Mouse (Mus musculus) monocyte, adult 5-6 weeks (primary cell): ENCODE data around the gene Hmcn2. TPM values are rescaled to one million over a fixed set of nuclear protein-coding genes. Genes with fewer than 3 reads are reported as not detected.

Experiments used
- ATAC-seq: fragments of 153-309, 156-312 bp; replicated peaks from 2 replicates; pipeline ENCODE4 v1.8.0; 2017; ENCODE audit warnings: mild to moderate bottlenecking; ENCODE audit not compliant: low TSS enrichment, insufficient number of reproducible peaks, severe bottlenecking, poor library complexity, low FRiP score
- total RNA-seq: library from RNA; stranded (forward); fragments of 200-1000, 200-491, 200-594 nt; gene quantifications from 3 replicates; pipeline ENCODE4 v1.2.3, GENCODE M21; 2017

The Hmcn2 gene
- total RNA-seq, 1 experiment from 2014 or later, result not detected

DNA sequence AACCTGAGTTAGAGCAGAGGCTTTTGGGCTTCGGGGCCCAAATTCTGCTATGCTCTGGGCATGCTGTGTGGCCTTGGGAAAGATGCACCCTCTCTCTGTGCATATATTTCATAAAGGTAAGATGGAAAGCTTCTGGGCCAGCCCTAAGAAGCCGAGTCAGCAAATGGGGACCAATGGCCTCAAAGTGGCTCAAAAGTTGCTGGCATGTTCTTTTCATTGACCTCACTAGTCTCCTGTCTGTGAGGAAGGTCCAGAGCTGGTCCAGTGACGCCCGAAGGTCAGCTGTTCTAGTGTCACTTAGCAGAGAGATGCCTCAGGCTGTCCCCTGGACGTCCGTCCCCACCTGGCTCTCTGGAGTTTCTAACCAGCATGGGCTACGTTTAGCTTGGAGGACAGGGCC, 154.6 kb downstream of the Hmcn2 start:
- no peak for ATAC-seq

DNA sequence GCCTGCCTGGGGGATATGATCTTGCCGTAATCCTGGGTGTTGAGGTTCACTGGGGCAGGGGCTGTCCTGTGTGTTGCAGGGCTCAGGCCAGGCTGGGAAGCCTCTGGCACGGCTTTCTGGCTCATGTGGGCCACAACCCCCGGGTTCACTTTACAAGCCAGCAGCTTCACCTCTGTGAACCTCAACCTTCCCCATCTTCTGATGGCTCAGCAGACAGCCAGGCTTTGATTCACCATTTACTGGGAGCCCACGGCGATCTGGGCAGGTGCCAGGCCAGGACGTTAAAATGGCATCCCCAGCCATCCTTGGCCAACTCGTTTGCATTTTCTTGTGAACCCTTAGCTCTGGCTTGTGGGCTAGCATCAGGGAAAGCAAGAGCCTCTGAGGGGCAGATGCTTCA, 155.3 kb downstream of the Hmcn2 start:
- ATAC-seq, result no peak

DNA sequence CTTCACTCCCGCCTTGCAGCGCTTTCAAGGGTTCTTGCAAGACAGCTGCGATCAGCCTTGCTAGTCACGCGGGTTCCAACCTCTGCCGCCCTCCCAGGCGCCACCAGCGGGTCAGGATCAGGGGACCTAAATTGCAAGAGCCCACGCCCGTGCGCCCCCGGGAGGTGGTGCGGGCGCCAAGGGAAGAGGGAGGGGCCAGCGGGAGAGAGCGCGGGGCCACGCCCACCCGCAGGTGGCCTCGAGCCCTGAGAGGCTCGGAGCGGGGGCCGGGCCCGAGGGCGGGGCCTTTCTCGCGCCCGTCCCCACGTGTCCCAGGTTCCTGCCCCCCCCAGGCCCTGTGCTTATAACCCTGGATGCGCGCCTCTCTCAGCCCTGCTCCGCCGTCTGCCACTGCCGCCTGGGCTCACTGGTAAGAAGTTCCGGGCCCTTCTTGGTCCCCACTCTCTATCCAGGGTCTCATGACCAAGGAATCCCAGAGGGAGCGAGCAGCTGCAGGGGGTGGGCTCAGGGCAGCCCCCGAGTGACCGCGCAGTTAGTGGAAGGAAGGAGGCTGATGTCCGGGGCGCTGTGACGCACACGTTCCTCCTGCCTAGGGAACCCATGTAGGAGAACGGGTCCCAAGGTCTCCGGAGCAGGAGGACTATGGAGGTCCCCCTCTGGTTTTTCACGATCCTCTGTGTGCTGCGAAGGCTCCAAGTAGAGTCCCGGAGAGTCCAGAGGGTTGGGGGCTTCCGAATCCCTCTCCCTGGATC, 155.9 kb downstream of the Hmcn2 start, which contains the start of gene Ass1:
Gene Ass1 (plus strand): TSS at position 277 of the 752 bp plus-strand sequence.
- peak; percentile 53 for ATAC-seq

DNA sequence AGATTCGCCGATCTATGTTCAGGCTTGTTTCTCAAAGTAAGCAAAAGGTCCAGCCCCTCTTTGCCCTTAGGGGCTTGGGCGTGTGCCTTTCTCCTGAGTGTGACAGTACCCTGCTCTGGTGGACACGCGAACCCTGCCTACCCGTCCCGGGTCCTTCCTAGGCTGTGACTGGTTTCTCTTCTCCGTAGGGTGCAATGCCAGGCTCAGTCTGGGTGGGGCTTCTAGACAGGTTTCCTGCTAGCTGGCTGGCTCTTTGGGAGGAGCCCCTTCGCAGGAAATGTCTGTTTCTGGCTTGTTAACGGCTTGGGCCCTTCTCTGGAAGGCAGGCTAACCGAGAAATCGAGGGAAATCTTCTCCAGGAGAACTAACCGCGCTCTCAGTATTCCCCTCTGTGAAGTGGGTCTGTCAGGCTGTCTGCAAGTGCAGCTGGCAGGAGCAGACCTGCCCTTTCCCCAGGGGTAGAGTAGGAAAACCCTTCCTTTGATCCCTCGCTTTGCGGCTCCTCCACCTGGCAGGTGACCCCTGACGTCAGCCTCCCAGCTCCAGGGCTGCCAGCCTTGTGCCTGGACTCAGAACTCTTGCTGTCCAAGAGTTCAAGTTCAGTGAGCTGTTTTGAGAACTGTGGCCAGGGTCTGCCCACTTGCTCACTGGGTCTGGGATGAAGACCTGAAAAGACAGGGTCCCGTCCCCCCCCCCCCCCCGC, 156.6 kb downstream of the Hmcn2 start:
- no peak for ATAC-seq

DNA sequence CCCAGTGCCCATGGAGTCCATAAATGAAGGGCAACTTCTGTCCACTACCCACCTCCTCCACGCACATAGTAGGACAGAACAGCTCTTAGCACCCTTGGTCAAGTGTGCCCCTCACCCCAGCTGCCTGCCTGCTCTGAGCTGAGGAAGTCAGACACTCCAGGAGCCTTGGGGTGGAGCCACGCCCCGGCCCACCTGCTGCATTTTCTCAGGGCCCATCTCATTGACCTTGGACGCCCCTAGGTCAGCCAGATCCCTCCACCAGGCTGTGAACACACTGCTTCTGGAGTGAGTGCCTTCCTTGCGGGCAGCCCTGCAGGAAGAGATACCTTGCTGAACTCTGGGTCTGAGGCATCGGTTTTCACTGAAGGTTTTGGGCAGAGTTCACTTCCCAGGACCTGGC, 157.4 kb downstream of the Hmcn2 start:
- no peak for ATAC-seq

DNA sequence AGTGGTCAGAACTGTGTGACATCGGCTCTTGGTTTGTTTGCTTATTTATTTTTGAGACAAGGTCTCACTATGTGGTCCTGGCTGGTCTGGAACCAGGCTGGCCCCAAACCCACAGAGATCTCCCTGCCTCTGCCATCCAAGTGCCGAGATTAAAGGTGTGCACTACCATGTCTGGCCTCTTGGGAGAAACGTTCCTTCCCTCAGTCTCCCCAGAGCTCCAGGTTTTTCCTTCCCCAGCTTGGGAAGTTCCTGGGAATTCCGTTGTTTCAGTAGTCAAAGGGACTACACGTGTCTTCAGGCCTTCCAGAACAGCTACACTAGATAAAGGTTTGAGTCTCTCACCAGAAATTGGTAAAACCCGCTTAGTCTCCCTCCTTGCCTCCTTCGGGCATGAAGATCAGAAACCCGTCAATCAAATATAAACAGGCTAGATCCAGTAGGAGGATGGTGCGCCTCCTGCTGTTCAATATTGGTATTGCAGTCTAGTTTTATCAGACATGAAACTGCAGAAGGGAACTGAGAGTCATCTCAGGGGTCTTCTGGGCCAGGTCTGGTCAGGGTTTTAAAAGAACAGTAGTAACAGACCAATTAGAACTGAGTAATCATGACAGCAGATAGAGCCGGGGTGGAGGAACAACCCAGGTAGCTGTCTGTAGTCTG, 158.3 kb downstream of the Hmcn2 start:
- ATAC-seq, result peak; percentile 47; the same call in 1 of the 2 replicates

DNA sequence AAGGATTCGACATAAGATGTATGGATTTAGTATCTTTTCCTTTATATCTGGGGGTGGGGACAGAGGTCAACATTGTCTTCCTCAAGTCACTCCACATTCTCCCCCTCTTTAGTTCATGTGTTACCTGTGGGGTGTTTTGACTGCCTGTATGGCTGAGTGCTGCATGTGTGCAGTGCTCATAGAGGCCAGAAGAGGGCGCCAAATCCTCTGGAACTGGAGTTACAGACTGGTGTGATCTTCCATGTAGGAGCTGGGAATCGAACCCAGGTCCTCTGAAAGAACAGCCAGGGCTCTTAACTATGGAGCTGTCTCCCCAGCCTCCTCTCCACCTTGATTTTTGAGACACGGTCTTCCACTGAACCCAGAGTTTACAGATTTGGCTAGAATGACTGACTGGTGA, 159.7 kb downstream of the Hmcn2 start:
- ATAC-seq, result no peak

DNA sequence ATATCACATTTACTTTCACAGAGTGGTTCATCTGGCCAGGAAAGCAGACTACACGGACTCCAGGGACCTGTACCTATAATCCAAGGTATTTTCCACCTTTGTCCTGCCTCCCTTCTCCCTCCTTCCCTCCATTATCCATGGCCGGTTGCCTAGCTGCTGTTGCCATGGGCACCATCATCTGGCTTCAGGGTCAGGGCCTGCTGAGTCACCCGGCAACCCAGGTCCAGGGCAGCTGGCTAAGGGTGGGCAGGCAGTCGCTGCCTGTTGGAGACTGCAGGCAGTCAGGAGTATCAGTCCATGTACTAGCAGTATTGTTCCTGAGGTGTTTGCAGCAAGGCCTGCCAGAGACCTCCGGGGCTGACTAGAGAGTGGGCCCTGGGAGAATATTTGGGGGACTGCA, 160.5 kb downstream of the Hmcn2 start:
- ATAC-seq, result no peak

DNA sequence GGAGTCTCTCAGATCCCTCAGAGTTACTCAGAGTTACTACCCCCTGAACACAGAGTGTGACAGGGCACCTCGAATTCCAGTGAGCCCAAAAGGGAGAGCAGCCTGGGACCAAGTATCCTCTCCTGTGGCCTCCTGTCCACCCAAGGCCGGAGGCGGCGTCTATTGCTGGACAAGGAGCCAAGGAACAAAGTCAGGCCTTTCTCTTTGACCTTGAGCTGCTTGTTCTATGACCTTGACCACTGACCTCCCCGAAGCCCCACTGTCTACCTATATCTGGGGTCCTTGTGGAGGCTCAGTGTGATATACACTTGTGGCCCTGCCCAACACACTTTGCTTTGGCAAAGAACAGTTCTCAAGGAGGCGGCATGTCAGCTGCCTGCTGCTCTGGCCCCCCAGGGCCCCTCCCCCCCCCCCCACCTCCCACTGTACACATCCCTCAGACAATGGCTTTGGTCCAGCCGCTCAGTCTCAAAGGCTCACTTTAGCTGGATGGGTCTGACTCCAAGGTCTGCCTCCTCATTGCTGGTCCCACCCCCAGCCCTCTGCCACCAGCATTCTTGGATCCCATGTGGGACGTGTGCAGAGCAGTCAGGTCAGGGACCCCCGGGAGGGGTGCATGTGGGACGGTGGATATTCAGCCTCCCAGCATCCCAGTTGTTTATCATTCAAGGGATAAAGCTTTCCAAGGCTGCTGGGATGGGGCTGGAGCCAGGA, 162.0 kb downstream of the Hmcn2 start:
- no peak for ATAC-seq

DNA sequence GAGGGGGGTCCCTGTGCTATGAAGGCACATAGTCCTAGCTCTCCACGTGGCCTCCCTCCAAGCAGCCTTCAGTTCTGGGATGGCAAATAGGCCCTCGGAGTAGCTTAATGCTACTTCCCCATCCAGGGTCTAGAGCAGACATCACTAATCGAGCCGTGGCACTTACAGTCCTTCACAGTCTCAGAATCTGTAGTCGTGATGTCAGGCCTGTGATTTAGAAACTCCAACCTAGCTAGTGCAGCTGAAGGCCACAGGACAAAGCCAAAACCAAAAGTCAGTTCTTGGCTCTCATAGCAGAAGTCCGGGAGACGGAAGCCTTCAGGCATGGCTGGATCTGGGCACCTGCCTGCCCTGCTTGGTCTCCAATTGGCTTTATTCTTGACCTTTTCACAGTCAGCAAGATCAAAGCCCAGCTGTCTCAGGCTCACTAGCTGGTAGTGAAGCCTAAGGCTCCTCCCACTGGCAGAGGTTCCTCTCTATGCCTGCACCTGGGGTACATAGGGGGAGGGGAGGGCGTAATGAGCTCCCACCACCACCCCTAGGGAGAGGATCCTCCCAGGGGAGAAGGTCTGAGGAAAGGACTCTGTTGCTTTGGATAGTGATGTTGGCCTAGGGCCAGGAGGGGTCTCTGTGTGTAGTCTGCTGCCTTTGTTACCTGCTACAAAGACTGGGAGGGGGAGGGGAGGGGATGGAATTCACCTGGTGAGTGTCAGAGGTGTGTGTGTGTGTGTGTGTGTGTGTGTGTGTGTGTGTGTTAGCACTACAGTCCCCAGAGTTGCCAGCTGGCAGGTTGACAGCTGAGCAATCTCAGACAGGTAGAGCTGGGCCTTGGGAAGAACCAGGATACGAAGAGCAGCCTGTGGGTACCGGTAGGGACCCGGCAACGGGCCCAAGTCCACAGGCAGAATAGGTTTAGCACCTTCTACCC, 163.3 kb downstream of the Hmcn2 start:
- ATAC-seq, result no peak

DNA sequence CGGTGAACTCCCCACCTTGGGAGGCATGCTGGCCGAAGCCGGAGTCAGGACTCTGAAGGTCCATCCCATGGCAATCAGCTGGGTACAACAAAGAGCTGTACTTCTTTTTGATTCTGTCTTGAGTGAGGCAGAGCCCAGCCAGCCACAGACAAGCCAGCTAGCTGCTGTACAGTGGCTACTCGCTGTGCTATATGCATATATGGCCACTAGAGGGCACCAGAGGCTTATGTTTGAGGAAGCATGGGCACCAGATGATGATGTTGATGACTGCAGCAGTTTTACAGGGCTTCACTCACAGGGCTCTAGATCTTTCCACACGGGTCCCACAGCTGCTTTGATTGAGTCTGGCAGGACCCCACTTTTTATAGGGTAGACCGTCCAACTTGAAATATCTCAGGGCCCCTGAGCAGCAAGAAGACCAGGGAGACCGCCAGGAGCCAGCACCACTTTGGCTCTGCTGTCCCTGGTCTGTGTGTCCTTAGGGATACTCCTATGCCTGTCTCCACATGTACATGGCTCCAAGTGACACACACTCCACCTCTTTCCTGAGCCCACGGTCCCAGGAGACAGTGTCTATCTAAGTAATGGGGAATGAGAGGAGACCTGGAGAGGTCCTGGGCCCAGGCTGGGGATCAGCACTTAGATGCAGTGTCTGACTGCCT, 168.8 kb downstream of the Hmcn2 start:
- ATAC-seq, result peak; percentile 74

DNA sequence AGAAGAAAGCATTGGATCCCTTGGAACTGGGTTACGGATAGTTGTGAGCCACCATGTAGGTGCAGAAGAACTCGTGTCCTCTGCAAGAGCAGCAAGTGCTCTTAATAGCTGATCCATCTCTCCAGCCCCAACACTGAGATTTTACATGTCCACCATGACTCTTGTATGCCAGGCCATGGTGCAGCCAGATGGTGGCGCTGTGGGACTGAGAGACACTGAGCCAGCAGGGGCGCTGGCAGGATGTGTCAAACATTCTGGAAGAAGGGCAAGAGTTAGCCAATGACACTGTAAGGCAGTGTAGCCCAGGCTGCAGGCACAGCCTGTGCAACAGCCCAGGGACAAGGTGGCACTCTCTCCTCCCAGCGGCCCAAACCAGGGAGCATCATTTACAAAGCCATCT, 170.0 kb downstream of the Hmcn2 start:
- 0 out of 2 replicates have a peak, but pooled peaks have one; percentile 2 for ATAC-seq

DNA sequence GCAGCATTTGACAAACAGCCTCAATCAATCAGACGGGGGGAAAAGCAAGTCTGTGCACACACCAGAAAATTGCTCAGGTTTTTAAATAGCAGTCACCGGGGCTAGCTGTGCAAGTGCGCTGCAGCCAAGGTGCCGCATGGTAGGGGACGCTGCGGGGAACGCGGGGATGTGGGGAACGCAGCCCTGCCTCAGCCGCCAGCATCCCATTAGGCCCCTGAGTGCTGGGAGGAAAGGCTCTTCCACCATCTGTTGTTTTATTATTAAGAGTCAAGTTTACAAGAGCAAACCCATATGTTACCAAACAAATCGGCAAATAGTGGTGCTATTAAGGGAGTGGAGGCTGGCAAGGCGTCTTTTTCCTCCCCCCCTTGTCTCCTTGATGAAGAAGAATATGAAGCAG, 175.0 kb downstream of the Hmcn2 start:
- ATAC-seq, result no peak

DNA sequence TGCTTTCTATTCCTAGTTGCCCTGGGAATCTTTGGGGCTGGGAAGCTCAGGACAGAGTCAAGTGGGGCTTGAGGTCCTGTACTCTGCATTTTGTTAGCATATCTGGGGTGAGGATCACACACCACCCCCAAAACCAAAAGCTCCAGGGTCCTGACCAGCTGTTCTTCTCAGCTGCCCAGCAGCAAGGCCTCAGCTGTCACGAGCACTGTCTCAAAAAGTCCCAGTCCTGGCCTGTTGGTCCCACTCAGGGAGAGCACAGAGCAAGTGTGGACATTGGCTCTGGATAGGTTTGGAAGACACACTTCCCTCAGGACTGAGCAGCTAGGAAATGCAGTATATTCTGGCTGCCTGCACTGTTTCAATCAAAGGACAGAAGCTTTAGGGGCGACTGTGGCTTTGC, 176.3 kb downstream of the Hmcn2 start:
- ATAC-seq, result no peak

DNA sequence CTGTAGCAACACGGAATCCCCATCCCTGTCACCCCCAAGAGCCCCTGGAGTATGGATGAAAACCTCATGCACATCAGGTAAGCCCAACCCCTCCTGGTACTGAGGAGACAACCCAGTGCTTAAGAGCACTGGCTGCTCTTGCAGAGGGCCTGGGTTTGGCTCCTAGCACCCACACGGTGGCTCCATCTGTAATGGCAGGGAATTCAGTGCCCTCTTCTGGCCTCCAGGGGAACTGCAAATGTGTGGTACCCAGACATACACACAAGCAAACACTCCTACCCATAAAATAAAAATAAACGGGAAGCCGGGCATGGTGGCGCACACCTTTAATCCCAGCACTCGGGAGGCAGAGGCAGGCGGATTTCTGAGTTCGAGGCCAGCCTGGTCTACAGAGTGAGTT, 178.1 kb downstream of the Hmcn2 start:
- ATAC-seq, result no peak

DNA sequence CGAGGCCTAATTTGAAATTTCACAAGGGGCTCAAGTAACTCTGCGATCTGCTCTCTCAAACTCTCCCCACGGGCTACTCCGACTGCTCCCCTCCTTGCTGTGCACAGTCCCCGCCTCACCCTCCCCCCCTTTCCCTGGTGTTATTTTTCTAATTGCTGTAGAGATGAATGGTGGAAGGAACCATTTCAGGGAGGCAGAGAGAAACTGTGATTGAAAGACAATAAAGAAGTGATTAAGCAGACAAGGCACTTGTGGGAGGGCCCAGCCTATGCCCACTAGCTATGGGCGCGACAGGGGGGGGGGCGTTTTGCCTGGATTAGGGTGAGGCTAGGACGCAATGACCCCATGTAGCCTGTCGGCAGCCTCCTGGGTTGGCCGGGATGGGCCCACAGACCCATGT, 179.0 kb downstream of the Hmcn2 start:
- ATAC-seq, result no peak

DNA sequence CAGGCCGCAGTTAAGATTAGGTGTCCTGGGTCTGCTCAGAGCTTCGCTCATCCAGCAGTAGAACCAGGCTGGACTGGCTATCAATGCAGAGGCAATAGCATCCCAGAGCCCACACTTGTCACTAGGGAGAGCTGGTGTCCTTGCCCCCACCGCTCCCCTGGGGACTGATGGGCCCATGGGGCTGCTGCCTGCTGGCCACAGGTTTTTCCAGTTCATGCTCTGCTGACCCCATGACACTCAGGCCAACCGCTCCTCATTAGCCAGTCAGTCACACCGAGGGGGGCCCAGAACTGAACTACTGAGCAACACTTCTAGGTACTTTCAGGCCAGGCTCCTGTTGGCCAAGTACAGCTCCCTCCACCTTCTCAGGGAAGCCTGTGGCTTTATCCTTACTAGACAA, 180.1 kb downstream of the Hmcn2 start:
- ATAC-seq, result no peak

DNA sequence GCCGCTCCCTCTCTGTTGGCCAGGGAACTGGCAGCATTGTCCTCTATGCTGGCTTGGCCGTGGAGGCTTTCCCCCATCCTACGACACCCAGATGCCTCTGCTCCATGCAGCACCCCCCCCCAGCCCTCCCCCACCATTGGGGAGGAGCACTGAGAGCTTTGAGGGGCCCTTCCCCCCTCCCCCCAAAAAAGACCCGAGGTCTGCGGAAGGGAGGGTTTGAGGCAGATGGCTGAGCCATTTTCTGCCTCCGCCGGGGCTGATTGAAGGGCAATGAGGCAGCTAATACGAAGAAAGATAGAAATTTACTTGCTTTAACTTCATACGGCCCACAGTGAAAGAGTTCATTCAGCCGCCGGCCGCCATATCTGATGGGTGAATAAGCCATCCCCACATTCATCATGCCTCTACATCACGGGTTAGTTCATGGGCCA, 180.8 kb downstream of the Hmcn2 start:
- no peak for ATAC-seq
